Mouse (Mus musculus) spleen, adult 2 months (tissue): ENCODE measurements around the gene Acot3.
"Not testable (repeated sequence)": the region's sequence is repeated elsewhere in the genome, so short reads cannot be mapped to it uniquely, and the experiment has no call there.

Experiments
- CTCF ChIP-seq: fragments of 200-500 bp; IDR thresholded peaks from 2 replicates; pipeline ENCODE4 v1.5.1; 2011; ENCODE audit warnings: mild to moderate bottlenecking, inconsistent platforms; ENCODE audit not compliant: insufficient read depth, insufficient read length, insufficient replicate concordance; ENCODE audit errors: extremely low read depth
- POLR2A ChIP-seq: fragments of 200-500 bp; IDR thresholded peaks from 2 replicates; pipeline ENCODE4 v1.6.1; 2011; ENCODE audit warnings: low read depth, low read length, inconsistent platforms

GRCm38 (mm10) chr12:84029043-84029442 lies 22.9 kb upstream of the Acot3 start:
- not testable (repeated sequence) for TF ChIP-seq CTCF, POLR2A
